Mouse (Mus musculus): ENCODE data around the gene Fxyd6.

- no peak for TF ChIP-seq CTCF (IDR thresholded peaks at IDR 0.05; ENCODE audit: control insufficient read depth, insufficient read depth, low read length)
- TF ChIP-seq POLR2A (IDR thresholded peaks at IDR 0.05; ENCODE audit: borderline replicate concordance, control insufficient read depth, low read depth, low read length): no peak
Measured at GRCm38 (mm10) chr9:45383883-45384282, 13.9 kb downstream of the Fxyd6 start.

All from bone marrow, adult 2 months (tissue).